Mouse (Mus musculus) cerebellum, adult (tissue): ENCODE data around the gene Mmp21.

Experiments used
- ATAC-seq: cut with Nextera tagmentation; 2 replicates; pipeline ENCODE4 v1.9.2; 2017; ENCODE audit warnings: mild to moderate bottlenecking, moderate library complexity, mixed read lengths; ENCODE audit not compliant: insufficient number of reproducible peaks, low FRiP score, low TSS enrichment

Gene Mmp21

GRCm38 (mm10) chr7:133669946-133670345 is 9.9 kb downstream of the Mmp21 start:
- no peak for ATAC-seq

DNA sequence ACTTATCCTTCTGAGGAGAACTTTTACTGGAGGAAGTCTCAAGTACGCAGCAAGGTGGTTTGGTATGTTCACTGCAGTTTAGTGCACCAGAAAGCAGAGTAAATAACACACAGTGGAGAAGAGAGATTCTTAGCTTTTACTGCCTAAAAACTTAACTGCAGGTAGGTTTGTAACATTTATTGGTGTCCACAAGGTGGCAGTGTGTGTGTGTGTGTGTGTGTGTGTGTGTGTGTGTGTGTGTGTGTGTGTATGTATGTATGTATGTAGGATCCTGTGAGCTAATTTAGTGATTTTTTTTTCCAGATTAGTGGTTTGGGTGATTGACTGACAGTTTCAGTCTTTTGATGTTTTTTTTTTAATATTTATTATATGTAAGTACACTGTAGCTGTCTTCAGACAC is 10.8 kb downstream of the Mmp21 start:
- ATAC-seq = no peak

- ATAC-seq = no peak
These were observed 17.4 kb downstream of the Mmp21 start for GRCm38 (mm10) chr7:133662467-133662866.

GRCm38 (mm10) chr7:133645716-133646115 is 34.1 kb downstream of the Mmp21 start:
- no peak for ATAC-seq

- no peak for ATAC-seq
These were observed 41.0 kb downstream of the Mmp21 start for GRCm38 (mm10) chr7:133638821-133639220.

GRCm38 (mm10) chr7:133638306-133638705 is 41.6 kb downstream of the Mmp21 start:
- no peak for ATAC-seq

DNA sequence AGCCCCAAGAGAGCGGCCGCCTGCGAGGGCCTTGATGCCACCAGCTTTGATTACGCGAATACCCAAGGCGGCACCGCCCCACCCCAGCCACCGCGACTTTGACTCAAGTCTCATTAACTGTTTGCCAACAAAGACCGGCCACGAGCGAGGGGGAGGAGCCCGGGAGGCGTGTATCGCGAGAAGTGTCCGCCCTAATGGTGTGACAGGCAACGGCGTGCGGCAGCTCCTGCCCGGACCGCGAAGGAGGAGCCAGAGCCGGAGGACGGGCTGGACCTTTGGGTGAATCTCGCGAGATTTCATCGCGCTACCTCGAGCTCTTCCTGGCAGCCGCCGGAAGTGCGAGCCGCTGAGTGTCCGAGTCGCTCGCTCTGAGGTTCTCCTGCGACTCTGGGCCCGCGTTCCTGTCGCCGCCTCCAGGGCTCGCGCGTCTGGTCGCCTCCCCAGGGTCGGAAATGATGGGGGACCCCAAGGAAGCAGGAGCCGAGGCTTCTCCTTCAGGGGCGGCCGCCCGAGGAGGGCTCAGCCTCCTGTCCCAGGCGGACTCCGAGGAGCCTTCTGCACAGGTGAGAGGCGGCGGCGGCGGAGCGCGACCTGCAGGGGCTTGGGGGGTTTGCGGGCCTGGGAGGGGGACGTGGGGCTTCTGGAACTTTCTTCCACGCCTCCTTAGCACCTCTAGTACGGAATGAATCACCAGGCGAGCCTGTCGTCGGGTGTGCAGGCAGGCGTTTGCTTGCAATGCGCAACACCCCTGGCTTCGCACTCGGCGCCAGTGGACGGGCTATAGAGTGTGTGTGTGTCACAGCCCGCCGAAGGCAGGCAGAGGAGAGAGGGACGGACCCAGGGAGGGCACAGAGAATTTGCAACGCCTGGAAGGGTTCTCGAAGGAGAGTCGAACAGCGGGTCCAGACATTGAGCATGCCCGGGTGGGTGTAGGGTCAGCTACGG is 42.2 kb downstream of the Mmp21 start, which contains the start of gene Edrf1:
TSS of gene Edrf1 (plus strand) at position 183 of the 945 bp plus-strand sequence.
- ATAC-seq = peak; percentile 94

GRCm38 (mm10) chr7:133636738-133637352 is 43.0 kb downstream of the Mmp21 start:
- peak; percentile 52 for ATAC-seq

DNA sequence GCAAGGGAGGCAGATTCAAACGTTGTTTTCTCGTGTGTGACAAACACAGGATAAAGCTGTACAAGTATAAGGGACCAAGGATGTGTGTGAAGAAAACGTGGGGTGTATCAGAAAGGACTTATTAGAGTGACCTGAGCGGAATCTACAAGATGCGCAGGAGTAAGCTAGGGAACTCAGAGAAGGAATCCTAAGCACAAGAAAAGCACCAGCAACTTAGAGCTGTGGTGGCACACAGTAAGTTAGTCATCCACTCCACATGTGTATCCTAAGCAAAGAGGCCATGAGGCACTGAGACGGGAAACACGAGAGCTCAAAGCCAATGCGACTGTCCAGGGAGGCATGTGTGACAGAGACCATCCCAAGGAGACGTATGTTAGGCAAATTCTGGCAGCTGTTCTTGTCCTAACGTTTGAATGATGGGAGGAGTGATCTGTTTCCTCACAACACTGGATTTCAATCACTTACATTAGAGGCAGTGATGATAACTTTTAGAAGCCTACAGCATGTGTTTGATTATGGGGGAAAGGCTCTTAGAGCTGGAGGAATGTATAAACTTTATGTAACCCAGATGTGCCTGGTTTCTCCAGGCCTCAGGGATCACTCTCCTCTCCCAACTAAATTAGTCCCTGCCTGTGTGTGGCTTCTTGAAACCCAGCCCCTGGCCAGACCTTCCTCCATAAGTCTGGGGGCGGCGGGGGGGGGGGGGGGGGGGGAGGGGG is 44.8 kb downstream of the Mmp21 start:
- no peak for ATAC-seq

DNA sequence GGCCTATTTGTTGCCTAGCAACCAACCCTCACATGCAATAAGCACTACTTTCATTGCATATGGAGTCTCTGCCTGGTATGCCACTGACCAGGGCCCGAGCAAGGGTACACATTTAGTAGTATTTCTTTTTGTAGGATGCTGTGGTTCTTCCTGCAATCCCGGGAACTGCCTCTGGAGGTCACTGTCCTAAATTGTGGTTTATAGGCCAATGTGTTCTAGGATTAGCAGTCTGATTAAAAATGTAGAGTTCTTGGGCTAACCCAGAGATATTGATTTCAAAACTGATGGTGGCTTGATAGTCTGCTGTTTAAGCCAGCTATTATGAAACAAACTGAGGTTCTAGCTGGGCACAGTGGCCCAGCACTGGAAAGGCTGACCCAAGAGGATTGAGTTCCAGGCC is 47.4 kb downstream of the Mmp21 start:
- no peak for ATAC-seq

GRCm38 (mm10) chr7:133630821-133631220 is 49.0 kb downstream of the Mmp21 start:
- ATAC-seq = no peak

DNA sequence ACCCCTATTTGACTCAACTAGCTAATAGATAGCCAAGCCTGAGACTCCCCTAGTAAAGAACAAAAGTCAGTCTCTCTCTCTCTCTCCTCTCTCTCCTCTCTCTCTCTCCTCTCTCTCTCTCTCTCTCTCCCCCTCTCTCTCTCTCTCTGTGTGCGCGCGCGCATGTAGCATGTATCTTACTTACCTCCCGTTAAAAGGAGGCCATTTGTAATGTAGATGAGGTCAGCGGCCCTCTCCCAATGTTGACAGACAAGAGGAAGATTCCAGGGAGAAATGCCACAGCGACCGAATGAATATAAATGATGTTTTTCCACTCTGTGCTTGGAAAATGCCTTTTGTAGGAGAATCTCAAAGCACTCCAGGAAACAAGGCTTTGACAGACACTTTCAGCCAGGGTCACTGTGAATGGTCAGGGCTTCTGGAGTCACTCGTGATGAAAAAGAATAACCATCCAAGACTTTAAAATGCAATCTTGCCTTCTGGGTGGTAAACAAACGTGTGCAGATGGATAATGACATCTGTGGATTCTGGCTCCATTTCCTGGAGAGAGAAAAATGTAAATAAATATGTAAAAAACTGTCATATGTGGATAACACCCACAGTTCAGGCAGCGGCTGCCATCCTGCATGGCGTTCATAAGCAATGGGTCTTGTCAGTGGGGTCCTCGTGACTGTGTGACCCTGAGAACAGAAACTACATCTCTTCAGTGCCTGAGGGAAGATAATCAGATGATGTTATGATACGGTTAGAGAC is 52.5 kb downstream of the Mmp21 start:
- ATAC-seq = no peak
